Mouse (Mus musculus): ENCODE data around the gene Scfd2. TPM values are rescaled to one million over a fixed set of nuclear protein-coding genes. Genes with fewer than 3 reads are reported as not detected.

Gene Scfd2
- polyA plus RNA-seq, 1 experiment from 2014 or later = 18.1 TPM

GRCm38 (mm10) chr5:74229775-74230413 is 301.7 kb downstream of the Scfd2 start:
- H3K4me3 ChIP-seq (ENCODE audit: low read depth, low read length) = no peak overlapping the region
- no peaks in the 10 kb centered on the region for H3K9me3 ChIP-seq (replicated peaks; ENCODE audit: control insufficient read depth, low read length, poor library complexity, severe bottlenecking)
- 53% methylated on average over 11 of the region's 11 CpGs for WGBS
- no peak overlapping the region for H3K27ac ChIP-seq (ENCODE audit: low read length)
- H3K27me3 ChIP-seq (ENCODE audit: control insufficient read depth, insufficient read depth, low read depth, low read length) = no peaks in the 10 kb centered on the region
- H3K4me1 ChIP-seq (ENCODE audit: control insufficient read depth, insufficient read depth, low read length) = peaks cover 4% of the 10 kb centered on the region
- H3K4me2 ChIP-seq (ENCODE audit: low read length) = no peak overlapping the region
- no peaks in the 10 kb centered on the region for H3K36me3 ChIP-seq (ENCODE audit: control insufficient read depth, insufficient read depth, low read length)
- ATAC-seq = 0 out of 2 replicates have a peak, but pooled peaks have one; percentile 55
- no peak overlapping the region for H3K9ac ChIP-seq (ENCODE audit: low read depth, low read length)

GRCm38 (mm10) chr5:74228938-74229337 is 302.6 kb downstream of the Scfd2 start:
- Histone ChIP-seq H3K9ac (ENCODE audit: low read depth, low read length) (no peak overlapping the region), H3K4me2 (ENCODE audit: low read length) (no peak overlapping the region), H3K4me3 (ENCODE audit: low read depth, low read length) (no peak overlapping the region), H3K36me3 (ENCODE audit: control insufficient read depth, insufficient read depth, low read length) (no peaks in the 10 kb centered on the region), H3K4me1 (ENCODE audit: control insufficient read depth, insufficient read depth, low read length) (peaks cover 4% of the 10 kb centered on the region), H3K27me3 (ENCODE audit: control insufficient read depth, insufficient read depth, low read depth, low read length) (no peaks in the 10 kb centered on the region), H3K9me3 (replicated peaks; ENCODE audit: control insufficient read depth, low read length, poor library complexity, severe bottlenecking) (no peaks in the 10 kb centered on the region), H3K27ac (ENCODE audit: low read length) (no peak overlapping the region)
- 41% methylated on average over 1 of the region's 1 CpGs for WGBS
- no peak for ATAC-seq

- H3K4me1 ChIP-seq (ENCODE audit: control insufficient read depth, insufficient read depth, low read length) = peaks cover 4% of the 10 kb centered on the region
- no peak overlapping the region for H3K9ac ChIP-seq (ENCODE audit: low read depth, low read length)
- H3K27ac ChIP-seq (ENCODE audit: low read length) = no peak overlapping the region
- H3K4me3 ChIP-seq (ENCODE audit: low read depth, low read length) = no peak overlapping the region
- no peak for ATAC-seq
- no peaks in the 10 kb centered on the region for H3K27me3 ChIP-seq (ENCODE audit: control insufficient read depth, insufficient read depth, low read depth, low read length)
- no peak overlapping the region for H3K4me2 ChIP-seq (ENCODE audit: low read length)
- no peaks in the 10 kb centered on the region for H3K36me3 ChIP-seq (ENCODE audit: control insufficient read depth, insufficient read depth, low read length)
- H3K9me3 ChIP-seq (replicated peaks; ENCODE audit: control insufficient read depth, low read length, poor library complexity, severe bottlenecking) = no peaks in the 10 kb centered on the region
- 91% methylated on average over 6 of the region's 6 CpGs for WGBS
Observed at GRCm38 (mm10) chr5:74227352-74227751, 304.2 kb downstream of the Scfd2 start.

GRCm38 (mm10) chr5:74226183-74226582 is 305.4 kb downstream of the Scfd2 start:
- H3K27ac ChIP-seq (ENCODE audit: low read length) = no peak overlapping the region
- peaks cover 4% of the 10 kb centered on the region for H3K4me1 ChIP-seq (ENCODE audit: control insufficient read depth, insufficient read depth, low read length)
- no peak overlapping the region for H3K4me3 ChIP-seq (ENCODE audit: low read depth, low read length)
- WGBS = 89% methylated on average over 5 of the region's 5 CpGs
- H3K36me3 ChIP-seq (ENCODE audit: control insufficient read depth, insufficient read depth, low read length) = no peaks in the 10 kb centered on the region
- no peaks in the 10 kb centered on the region for H3K9me3 ChIP-seq (replicated peaks; ENCODE audit: control insufficient read depth, low read length, poor library complexity, severe bottlenecking)
- H3K27me3 ChIP-seq (ENCODE audit: control insufficient read depth, insufficient read depth, low read depth, low read length) = no peaks in the 10 kb centered on the region
- H3K4me2 ChIP-seq (ENCODE audit: low read length) = no peak overlapping the region
- no peak overlapping the region for H3K9ac ChIP-seq (ENCODE audit: low read depth, low read length)
- no peak for ATAC-seq

DNA sequence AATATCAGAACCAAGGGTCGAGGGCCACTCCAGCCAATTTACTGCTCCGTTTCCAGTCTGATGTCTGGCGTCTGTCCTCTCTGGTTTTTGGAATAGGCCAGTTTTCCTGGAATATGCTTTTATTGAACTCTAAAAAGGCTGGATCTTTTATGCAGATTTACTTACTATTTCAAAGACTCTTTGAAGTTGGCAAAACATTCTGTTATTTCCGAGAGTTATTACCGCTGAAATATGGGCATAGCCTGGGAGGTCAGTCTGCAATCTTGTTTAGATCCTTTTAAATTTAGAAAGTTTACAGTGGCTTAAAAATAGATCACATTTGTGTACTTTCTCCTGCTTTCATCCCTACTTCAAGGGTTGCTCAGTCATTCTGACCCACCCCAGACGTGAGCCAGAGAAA is 307.1 kb downstream of the Scfd2 start:
- no peaks in the 10 kb centered on the region for H3K9me3 ChIP-seq (replicated peaks; ENCODE audit: control insufficient read depth, low read length, poor library complexity, severe bottlenecking)
- 86% methylated on average over 6 of the region's 6 CpGs for WGBS
- no peak for ATAC-seq
- no peak overlapping the region for H3K9ac ChIP-seq (ENCODE audit: low read depth, low read length)
- no peak overlapping the region for H3K4me2 ChIP-seq (ENCODE audit: low read length)
- H3K4me1 ChIP-seq (ENCODE audit: control insufficient read depth, insufficient read depth, low read length) = no peaks in the 10 kb centered on the region
- H3K27ac ChIP-seq (ENCODE audit: low read length) = no peak overlapping the region
- H3K27me3 ChIP-seq (ENCODE audit: control insufficient read depth, insufficient read depth, low read depth, low read length) = no peaks in the 10 kb centered on the region
- H3K36me3 ChIP-seq (ENCODE audit: control insufficient read depth, insufficient read depth, low read length) = no peaks in the 10 kb centered on the region
- H3K4me3 ChIP-seq (ENCODE audit: low read depth, low read length) = no peak overlapping the region

- H3K9me3 ChIP-seq (replicated peaks; ENCODE audit: control insufficient read depth, low read length, poor library complexity, severe bottlenecking) = no peaks in the 10 kb centered on the region
- H3K36me3 ChIP-seq (ENCODE audit: control insufficient read depth, insufficient read depth, low read length) = no peaks in the 10 kb centered on the region
- ATAC-seq = no peak
- H3K9ac ChIP-seq (ENCODE audit: low read depth, low read length) = no peak overlapping the region
- H3K4me2 ChIP-seq (ENCODE audit: low read length) = no peak overlapping the region
- no peaks in the 10 kb centered on the region for H3K4me1 ChIP-seq (ENCODE audit: control insufficient read depth, insufficient read depth, low read length)
- H3K27ac ChIP-seq (ENCODE audit: low read length) = no peak overlapping the region
- H3K27me3 ChIP-seq (ENCODE audit: control insufficient read depth, insufficient read depth, low read depth, low read length) = no peaks in the 10 kb centered on the region
- WGBS = 84% methylated on average over 4 of the region's 4 CpGs
- no peak overlapping the region for H3K4me3 ChIP-seq (ENCODE audit: low read depth, low read length)
Observed at GRCm38 (mm10) chr5:74222626-74223025, 308.9 kb downstream of the Scfd2 start.

DNA sequence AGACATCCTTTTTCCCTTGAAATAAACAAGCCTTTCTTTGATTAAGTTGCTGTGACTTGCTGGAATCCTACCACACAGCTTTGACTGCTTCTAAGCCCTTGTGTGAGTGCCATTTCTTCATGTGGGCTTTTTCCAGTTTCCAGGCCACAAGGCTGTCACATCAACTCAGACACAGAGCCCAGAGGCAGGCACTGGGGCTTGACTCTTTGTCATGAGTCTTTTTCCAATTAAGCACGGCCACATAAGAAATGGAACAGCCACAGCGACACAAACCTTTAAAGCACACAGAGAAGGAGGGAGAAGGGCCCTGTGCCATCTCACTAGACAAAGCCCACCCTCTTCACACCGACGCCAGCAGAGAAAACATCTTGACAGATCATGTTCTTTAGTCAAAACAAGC is 313.0 kb downstream of the Scfd2 start:
- WGBS = 34% methylated on average over 4 of the region's 4 CpGs
- no peak for ATAC-seq
- no peak overlapping the region for H3K4me3 ChIP-seq (ENCODE audit: low read depth, low read length)
- H3K9ac ChIP-seq (ENCODE audit: low read depth, low read length) = no peak overlapping the region
- no peaks in the 10 kb centered on the region for H3K27me3 ChIP-seq (ENCODE audit: control insufficient read depth, insufficient read depth, low read depth, low read length)
- no peaks in the 10 kb centered on the region for H3K36me3 ChIP-seq (ENCODE audit: control insufficient read depth, insufficient read depth, low read length)
- H3K9me3 ChIP-seq (replicated peaks; ENCODE audit: control insufficient read depth, low read length, poor library complexity, severe bottlenecking) = no peaks in the 10 kb centered on the region
- no peak overlapping the region for H3K4me2 ChIP-seq (ENCODE audit: low read length)
- peaks cover 5% of the 10 kb centered on the region for H3K4me1 ChIP-seq (ENCODE audit: control insufficient read depth, insufficient read depth, low read length)
- H3K27ac ChIP-seq (ENCODE audit: low read length) = no peak overlapping the region

GRCm38 (mm10) chr5:74215125-74215524 is 316.4 kb downstream of the Scfd2 start:
- Histone ChIP-seq H3K4me2 (ENCODE audit: low read length) (no peak overlapping the region), H3K9ac (ENCODE audit: low read depth, low read length) (0 out of 2 replicates have a peak overlapping the region, but pooled peaks have one; percentile 21)
- 8% methylated on average over 4 of the region's 4 CpGs for WGBS

GRCm38 (mm10) chr5:74214501-74215110 is 317.0 kb downstream of the Scfd2 start:
- Histone ChIP-seq H3K4me1 (ENCODE audit: control insufficient read depth, insufficient read depth, low read length) (peaks cover 5% of the 10 kb centered on the region), H3K27ac (ENCODE audit: low read length) (no peak overlapping the region), H3K4me2 (ENCODE audit: low read length) (no peak overlapping the region), H3K9me3 (replicated peaks; ENCODE audit: control insufficient read depth, low read length, poor library complexity, severe bottlenecking) (no peaks in the 10 kb centered on the region), H3K36me3 (ENCODE audit: control insufficient read depth, insufficient read depth, low read length) (no peaks in the 10 kb centered on the region), H3K9ac (ENCODE audit: low read depth, low read length) (no peak overlapping the region), H3K27me3 (ENCODE audit: control insufficient read depth, insufficient read depth, low read depth, low read length) (no peaks in the 10 kb centered on the region), H3K4me3 (ENCODE audit: low read depth, low read length) (no peak overlapping the region)
- WGBS = 5% methylated on average over 7 of the region's 7 CpGs
- no peak for ATAC-seq

More at GRCm38 (mm10) chr5:74215125-74215524, 316.4 kb downstream of the Scfd2 start:
- H3K4me3 ChIP-seq (ENCODE audit: low read depth, low read length) = no peak overlapping the region
- no peaks in the 10 kb centered on the region for H3K27me3 ChIP-seq (ENCODE audit: control insufficient read depth, insufficient read depth, low read depth, low read length)
- H3K36me3 ChIP-seq (ENCODE audit: control insufficient read depth, insufficient read depth, low read length) = no peaks in the 10 kb centered on the region
- no peaks in the 10 kb centered on the region for H3K9me3 ChIP-seq (replicated peaks; ENCODE audit: control insufficient read depth, low read length, poor library complexity, severe bottlenecking)
- H3K4me1 ChIP-seq (ENCODE audit: control insufficient read depth, insufficient read depth, low read length) = peaks cover 5% of the 10 kb centered on the region
- H3K27ac ChIP-seq (ENCODE audit: low read length) = no peak overlapping the region
- peak; percentile 39; the same call in 1 of the 2 replicates for ATAC-seq
